Mouse (Mus musculus): Measurements from ENCODE around the gene Churc1.

Churc1 gene

DNA sequence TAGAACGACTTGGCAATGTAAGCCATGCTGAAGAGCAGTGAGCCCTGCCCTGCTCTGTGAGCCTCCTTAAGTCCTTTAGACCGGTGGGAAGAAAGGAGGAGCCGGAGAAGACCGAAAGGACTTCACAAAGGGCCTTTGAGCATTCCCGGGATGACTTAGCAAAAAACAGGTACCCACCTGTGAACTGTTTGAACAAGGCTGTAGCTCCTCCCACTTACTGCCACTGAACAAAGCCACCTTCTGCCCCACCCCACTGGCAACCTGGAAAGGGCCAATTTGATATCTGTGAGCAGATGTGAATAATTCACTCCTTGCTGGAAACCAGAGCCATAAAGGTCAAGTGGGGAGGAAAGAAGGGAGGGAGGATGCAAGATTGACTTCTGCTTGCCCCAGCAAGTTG is 30.0 kb downstream of the Churc1 start, which contains the start of gene Gpx2:
TSS of gene Gpx2 (minus strand) at position 205 of the 400 bp plus-strand sequence.
- DNase-seq (ENCODE audit: low spot score), result no peak

DNA sequence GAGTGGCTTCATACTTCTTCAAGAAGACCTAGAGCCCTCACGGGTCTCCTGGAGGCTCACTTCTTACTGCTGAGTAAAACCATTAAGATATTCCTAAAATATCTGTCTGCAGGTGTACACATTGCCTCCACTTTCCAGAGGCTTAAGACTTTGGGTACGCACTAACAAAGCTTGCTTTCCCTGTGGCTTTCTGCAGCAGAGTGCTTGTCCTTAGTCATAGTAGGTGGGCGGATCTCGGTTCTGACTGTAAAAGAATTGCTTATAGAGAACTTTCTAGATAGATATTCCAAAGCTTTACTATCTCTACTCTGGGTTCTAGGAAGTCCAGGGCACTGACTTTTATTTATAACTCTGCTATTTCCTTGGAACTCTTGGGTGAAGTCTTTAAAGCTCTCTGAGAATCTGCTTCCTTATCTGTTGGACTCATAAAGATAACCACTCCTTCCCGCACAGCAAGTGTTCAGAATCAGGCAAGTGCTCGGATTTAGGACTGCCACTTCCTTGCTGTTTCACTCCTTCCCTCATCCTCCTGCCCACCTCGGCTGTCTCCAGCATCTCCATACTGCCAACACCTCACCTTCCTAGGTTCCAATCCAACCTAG is 31.7 kb downstream of the Churc1 start:
- no peak for DNase-seq (ENCODE audit: low spot score)

DNA sequence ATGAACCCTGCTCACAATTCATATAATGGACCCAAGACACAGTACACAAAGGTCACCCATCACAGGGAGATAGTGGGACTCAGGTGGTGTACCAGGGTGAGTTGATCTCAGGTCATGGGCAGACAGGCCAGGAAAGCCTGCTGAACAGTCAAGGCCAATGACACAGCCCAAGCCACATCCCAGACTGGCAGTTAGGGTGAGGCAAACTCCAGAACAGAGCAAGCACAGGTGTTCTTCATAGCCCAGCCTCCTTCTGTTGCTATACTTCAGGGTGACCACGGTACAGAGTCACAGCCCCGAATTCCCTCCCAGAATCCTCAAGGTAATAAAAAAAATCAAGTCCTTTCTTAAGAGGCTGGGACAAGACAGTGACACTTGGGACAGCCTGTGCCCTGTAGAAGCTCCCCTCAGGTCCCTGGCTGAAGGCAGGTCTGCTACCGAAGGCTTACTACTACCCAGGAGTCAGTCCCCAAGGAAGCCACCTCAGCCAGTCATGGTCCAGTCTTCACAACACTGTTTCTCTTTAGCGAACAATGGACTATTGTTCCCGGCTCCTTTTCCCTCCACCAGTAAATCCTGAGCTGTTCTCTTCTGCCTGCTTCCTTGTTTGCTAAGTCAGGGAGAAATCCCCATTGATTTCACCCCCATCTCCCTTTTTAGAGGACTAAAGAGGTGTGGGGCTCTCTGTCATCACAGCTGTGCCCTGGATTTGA is 32.8 kb downstream of the Churc1 start:
- DNase-seq (ENCODE audit: low spot score), result no peak

DNA sequence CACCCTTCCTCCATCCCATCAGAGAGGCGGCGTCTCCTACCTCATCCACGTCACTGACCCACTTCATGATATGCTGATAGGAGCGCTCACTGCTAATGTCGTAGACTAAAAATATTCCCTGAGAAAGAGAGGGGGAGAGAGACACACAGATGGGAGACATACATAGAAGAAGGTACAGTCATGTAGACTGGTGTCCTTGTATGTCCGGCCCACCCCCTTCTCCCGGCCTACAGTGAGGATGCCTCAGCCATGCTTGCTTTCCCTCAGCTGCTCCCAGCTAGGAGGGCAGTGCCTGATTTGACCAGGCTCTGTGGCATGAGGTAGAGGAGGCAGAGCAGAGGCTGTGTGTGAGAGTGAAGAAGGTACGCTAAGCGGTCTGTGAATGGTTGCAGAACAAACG is 37.7 kb downstream of the Churc1 start:
- no peak for DNase-seq (ENCODE audit: low spot score)

DNA sequence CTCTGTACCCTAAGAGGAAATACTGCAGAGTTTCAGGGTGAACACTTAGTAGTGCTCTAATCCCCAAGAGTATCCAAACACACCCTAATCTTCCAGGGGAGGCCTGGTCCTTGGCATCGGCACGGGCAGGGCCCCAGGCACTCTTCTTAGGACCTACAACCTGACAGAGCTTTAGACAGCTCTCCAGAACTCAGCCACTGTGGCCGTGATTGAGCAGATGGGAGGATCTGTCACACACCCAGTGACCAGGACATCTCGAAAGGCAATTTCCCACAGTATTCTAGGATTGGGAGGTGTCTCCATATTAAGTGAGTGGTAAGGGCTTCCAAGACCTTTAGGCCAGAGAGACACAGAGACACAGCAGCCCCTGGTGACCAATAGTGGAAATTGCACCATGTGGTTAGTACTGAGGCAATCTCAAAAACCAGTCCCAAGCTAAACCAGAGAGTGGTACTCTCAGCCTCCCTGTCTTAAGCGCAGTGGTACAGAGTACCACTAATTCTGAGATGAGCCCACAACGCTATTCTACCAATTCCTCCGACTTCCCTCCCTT is 38.4 kb downstream of the Churc1 start:
- DNase-seq (ENCODE audit: low spot score), result no peak

DNA sequence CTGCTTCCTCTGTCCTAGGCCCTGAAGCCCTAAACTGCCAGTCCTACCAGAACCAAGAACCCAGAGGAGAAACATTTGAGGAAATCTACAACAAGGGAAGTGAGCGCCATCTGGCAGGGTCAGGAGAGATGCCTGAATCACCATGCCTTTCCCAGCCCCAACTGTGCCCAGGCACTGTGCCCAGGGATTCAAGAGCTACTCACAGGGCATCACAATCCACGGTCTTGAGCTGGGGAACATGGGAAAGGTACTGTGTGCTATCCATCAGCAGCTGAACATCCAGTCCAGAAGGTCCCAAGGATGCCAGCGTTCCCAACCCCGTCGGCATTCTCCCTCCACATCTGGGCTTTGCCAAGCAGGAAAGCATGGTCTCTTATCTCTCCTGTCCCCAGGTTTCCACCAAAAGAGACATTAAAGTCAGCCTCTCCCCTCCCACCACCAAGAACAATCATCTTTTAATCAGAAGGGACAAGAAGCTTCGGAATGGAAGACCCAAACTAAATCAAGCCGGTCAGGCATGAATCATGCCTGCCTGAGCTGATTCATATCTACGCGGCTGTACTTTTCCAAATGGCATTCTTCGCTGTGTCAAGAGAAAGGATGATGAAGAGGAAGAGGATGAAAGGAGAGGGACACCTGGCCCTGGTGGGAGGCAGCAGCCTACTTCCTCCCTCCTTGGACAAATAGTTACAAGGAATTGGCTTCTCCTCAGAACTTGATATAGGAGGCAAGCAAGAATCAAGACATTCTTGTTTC is 39.9 kb downstream of the Churc1 start:
- DNase-seq (ENCODE audit: low spot score), result no peak

DNA sequence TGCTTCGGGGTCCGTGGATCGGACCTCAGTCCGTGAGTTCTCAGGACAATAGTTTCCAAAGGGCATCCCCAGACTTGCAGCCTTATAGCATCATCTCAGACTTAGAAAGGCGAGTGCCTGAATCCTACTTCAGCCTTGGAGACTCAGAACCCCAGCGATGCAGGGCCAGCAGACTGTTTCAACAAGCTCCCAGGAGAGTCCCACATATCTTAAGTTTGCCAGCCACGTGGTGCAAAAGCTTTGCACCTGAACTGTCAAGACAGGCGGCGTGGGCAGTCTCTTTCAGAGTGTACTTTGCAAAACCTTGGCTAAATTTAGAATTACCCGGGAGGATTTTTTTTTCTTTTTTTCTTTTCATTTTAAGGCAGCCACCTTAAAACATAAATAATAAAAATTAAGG is 42.5 kb downstream of the Churc1 start:
- DNase-seq (ENCODE audit: low spot score), result no peak

DNA sequence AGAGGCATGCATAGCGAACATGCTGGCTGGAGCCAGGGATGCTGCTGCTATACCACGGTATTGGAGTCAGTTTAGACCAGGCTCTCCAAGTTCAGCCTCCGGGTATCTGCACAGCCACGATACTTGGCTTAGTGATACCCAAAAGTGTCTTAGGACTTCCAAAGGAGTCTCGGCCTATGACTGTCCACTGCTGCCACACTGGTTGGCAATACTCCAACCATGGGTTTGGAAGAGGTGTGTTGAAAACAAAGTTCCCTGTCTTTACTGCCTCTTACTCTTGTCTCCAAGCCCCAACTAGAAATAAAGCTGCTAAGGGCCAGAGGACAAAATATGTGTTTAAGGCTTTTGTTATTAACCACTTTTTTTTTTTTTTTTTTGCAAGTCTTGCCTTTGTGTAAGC is 45.2 kb downstream of the Churc1 start:
- DNase-seq (ENCODE audit: low spot score), result no peak

DNA sequence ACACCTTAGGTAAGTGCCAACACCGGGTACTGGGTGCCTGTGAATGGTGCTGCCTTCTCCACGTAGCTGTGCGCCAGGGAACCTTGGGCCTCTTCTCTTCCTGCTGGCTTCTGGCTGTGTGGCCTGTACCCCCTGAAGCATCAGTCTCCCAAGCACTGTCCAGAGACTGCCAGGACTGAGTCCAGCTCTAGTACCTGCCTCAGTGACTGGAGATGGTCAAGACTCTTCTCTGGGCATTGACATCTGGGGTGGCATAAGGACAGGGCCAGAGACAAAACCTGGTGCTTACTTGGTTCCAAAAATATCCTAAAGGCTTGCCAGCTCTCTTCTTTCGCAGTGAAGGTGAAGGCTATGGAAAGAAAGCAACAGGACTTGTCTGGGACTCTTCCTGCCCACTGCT is 45.7 kb downstream of the Churc1 start:
- DNase-seq (ENCODE audit: low spot score), result no peak

DNA sequence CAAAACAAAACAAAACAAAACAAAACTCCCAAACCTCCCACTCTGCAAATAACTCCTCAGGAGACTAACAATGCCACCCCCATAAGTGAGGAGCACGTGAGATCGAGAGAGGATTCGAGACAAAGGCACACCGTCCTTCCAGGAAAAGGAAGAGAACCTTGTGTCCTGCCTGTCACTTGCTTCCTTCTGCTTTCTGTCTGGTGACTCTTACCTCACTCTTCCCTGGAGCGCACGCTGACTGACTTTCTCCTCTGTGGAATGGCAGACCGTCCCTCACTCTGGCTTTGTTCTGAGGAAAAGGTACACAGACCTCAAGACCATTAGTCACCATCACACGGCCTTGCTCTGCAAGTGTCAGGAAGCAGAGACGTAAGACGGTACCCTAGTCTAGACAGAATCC is 48.2 kb downstream of the Churc1 start:
- no peak for DNase-seq (ENCODE audit: low spot score)

DNA sequence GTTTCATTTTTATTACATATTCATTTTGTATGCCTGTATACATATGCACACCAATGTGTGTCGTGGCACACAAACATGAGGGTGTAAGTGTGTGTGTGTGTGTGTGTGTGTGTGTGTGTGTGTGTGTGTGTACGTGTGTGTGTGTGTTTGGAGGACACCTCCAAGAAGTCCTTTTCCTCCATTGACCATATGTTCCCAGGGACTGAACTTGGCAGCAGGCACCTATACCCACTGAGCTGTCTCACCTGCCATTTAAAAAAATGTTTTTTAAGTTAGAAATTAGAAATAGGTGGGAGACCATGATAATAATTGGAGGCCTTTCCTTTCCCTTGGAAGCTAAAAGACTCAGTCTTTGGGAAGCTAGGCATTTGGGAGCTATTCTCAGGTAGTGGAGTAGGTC is 48.8 kb downstream of the Churc1 start:
- no peak for DNase-seq (ENCODE audit: low spot score)

DNA sequence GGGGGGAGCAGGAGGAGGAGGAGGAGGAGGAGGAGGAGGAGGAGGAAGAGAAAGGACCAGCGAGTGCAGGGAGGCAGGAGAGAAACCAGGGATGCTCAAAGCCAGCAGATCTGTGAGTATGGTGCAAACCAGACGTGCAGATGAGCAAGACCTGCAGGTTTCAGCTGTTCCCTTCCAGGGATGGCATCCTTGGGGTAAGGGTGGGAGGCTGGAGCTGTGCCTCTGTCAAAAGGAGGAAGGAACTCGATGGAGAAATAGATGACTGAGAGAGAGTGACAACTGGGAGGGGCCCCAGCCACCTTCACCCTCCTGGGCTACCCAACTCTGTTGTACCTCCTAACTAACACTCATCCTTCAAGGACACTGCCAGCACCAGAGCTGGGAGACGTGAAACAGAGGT is 51.4 kb downstream of the Churc1 start:
- no peak for DNase-seq (ENCODE audit: low spot score)

DNA sequence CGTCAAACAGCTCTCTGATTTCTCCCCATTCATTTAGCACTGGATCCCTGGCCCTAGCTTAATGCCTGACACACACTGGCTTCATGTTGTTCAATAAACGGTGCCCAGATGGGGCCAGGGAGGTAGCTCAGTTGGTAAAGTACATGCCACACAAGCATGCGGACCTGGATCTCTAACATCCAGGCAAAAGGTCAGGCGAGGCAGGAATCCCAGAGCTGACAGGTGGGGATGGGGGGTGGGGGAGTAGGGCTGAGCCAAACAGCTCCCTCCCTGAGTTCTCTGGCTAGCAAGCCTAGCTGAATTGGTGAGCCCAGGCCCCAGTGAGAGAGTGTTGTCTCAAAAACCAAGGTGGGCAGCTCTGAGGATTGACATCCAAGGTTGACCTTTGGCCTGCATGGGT is 51.8 kb downstream of the Churc1 start:
- DNase-seq (ENCODE audit: low spot score), result no peak

DNA sequence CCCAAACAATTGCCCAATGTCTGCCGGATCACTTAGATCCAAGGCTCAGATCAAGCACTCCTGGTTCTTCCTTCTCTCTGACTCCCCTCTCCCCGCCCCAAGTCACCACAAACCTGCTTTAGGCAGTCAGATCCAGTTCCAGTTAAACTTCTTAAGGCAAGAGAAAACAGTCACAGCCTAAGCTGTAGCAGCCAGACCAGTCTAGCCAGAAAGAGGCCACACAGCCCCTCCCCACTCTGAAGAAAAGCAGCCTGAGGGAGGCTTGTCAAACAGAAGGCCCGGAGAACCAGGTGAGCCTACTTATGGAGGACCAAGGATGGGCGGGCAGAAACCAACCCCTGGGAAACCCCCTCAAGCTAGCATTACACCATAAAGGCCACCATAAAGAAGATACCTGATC is 52.8 kb downstream of the Churc1 start:
- no peak for DNase-seq (ENCODE audit: low spot score)

DNA sequence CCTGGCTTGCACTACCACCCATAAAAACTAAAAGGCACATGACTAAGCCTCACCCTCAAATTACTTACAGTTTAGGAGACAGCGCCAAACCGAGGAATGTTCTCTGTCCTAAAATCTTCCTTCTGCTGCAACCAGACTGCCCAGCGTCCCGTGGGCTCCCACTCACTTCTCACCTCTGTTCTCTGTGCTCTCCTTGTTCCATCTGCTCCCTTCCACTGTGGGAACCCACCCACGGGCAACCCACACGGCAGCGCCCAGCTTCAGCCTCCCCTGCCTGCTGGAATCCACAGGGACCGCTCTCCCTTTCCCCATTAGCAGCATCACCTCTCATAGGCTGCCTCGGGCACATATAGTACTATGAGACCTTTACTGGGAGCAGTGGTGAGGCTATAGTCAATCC is 53.6 kb downstream of the Churc1 start:
- DNase-seq (ENCODE audit: low spot score), result no peak

DNA sequence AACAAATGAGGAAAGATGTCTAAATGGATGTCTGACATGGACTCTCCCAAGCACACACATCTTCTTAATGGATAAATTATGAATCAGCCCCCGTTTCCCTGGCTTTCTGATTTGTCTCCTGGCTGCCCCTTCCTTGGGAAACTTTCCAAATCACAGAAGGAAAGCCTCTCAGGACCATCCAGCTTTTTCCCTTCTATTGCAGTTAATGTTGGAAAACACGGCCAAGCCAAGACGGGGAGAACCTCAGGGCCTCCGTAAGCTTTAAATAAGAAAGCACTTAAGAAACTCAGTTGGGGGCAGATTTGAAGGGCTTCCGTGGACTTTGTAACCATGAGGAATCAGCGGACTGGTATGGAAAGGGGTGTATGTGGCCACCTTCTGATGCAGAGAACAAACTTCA is 54.5 kb downstream of the Churc1 start:
- DNase-seq (ENCODE audit: low spot score), result no peak

DNA sequence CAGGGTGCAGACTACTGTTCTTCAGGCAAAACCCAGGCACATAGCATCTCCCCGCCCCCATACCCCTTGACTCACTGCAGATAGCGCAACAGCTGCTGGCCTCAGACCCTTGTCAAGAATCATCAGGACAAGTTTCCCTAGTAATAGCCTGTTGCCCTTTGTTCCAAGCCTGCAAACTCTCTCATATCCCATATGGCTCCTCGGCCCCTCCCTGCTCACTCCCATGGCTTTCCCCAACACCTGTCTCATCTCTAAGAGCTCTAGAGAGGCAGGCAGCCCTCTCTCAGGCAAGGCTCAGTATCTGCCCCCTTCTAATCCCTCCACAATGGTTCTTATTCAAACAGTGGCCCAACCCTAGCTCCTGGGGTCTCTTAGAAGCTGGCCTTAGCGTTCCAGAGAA is 55.3 kb downstream of the Churc1 start:
- no peak for DNase-seq (ENCODE audit: low spot score)

DNA sequence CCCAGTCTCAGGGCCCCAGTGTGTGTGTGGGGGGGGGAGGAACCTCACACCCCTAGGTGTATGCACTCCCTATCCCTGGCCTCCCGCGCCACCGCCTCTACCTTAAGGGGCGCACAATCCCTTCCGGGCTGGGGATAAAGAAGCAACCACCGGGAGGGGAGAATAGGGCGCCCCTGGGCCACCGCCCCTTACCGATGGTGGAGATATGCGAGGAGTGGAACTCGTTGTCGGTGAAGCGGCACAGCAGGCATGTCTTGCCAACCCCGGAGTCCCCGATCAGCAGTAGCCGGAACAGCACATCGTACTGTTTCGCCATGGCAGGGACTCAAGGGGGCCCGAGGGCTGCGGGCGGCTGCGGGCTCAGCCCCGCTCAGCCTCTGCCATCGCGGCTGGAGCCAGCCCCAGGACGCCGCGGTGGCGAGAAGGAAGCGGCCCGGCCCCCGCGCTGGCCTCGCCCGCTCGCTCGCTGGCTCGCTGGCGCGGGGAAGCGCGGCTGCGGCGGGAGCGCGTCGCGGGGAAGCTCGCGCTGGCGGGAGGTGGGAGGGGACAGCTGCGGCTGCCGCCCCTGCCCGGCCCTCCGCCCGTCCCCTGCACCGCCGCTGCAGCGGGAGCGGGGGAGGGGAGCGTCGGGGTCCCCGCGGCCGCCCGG is 56.8 kb downstream of the Churc1 start:
- no peak for DNase-seq (ENCODE audit: low spot score)

DNA sequence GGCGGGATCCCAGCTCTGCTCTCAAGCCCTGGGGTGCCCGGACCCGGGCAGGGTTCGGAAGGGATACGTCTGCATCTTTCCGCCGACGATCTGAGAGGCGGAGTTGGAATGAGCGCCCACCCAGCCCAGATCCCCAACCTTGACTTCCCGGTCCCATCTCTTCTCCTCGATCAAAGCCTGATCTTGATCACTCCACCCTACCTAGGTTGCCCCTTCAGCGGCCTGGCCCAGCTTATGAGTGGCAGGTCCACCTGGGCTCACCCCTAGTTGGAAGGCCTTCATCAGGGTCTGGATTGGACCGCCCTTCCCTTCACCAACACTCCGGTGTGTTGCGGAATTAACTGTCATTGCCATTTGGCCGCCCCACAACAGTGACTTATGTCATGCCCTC is 57.3 kb downstream of the Churc1 start, which contains the start of gene Rab15:
TSS of gene Rab15 (minus strand) at position 258 of the 391 bp plus-strand sequence.
- no peak for DNase-seq (ENCODE audit: low spot score)

DNA sequence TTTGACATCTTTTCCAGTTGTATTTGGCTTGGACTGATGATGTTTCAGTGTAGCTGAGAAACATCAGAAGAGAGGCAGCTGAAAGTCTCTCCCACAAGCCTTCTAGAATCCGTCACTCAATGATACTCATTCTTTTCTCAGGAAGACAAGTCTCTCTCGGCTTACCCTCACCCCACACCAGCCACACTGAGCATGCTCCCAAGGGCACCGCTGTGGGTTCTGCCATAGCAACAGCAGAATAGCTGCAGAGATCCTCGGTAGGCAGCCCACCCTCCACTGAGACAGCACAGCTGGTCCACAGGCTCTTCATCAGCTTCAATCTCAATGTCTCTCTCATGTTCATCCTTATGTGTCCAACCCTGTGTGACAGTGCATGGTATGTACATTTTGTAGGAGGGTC is 59.9 kb downstream of the Churc1 start:
- no peak for DNase-seq (ENCODE audit: low spot score)

DNA sequence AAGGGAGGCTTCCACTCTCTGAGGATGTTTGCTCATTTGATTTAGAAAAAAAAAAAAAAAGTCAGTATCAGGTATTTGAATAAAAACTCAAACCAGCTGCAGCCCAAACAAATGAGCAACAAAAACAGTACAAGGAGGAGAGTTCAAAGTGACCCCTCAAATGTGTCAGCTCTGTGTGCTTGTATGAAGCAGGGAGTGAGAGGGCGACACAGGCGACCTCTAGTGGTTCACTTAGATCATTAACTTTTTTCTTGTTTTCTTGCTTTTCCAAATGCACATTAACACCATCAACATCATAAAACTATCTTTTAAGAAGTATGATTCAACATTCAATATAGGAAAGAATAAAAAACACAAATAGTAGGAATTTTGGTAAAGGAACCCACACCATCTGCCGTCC is 67.4 kb downstream of the Churc1 start:
- no peak for DNase-seq (ENCODE audit: low spot score)
